Mouse (Mus musculus) neural tube, postnatal 0 days (tissue): ENCODE data around the gene Dmkn. TPM values are rescaled to one million over a fixed set of nuclear protein-coding genes. Genes with fewer than 3 reads are reported as not detected.

Experiments
- polyA plus RNA-seq: library from polyadenylated mRNA; unstranded; fragments of >200 nt; fragmentation: Nextera tagmentation; extraction: Ambion mirVana; gene quantifications from 2 replicates; pipeline ENCODE4 v1.2.1, GENCODE M21; 2015

The Dmkn gene
- 5.9 and 7.8 TPM in 2 replicates for polyA plus RNA-seq

DNA sequence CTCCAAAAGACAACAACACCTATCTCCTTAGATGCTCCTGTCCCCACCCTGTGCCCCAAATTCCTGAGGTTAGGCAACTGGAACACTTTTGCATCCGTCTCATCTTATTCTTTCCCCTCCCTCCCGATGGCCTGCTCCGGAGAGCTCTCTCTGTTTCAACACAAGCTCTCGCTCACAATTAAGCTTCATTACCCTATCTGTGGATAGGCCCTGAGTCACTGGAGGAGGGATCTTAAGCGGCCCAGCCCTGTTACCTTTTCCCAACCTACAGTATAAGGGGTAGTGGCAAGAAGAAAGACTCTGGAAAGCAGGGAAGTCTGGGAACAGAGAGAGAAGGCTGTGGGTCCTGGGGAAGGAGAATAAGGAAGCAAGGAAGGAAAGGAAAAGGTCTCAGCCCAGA is at the start of gene Dmkn:
Gene Dmkn (plus strand): TSS at position 301 of the 400 bp plus-strand sequence.

DNA sequence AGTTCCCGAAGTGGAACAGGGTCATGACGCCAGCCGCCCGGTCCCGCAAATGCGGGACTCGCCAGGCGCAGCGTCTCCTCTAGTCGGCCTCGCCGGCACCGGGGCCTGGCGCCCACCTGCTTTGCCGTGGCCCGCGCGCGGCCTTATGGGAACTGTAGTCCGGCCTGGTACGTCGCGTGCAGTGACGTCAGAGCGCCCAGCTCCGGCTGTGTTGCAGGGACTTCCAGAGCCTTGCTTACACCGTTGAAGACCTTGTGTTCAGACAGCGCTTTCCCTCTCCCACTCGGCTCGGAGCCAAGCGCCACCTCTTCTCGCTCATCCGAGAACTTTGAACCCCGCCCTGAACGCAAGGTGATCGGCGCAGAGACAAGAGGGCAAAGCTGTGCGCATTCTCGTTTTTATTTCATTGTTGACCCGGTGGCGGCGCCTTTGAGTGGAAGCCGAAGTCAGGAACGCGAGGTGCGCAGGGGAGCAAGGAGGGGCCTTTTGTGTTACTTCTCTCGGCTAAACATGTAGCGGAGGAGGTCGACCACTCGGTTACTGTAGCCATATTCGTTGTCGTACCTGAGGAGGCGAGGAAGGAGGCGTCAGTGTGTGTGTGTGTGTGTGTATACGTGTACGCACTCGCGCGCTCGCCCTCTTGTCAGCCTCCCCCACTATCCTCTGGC is 34.0 kb upstream of the Dmkn start, which contains the start of gene Tmem147:
Gene Tmem147 (minus strand): TSS at position 145 of the 668 bp plus-strand sequence.

DNA sequence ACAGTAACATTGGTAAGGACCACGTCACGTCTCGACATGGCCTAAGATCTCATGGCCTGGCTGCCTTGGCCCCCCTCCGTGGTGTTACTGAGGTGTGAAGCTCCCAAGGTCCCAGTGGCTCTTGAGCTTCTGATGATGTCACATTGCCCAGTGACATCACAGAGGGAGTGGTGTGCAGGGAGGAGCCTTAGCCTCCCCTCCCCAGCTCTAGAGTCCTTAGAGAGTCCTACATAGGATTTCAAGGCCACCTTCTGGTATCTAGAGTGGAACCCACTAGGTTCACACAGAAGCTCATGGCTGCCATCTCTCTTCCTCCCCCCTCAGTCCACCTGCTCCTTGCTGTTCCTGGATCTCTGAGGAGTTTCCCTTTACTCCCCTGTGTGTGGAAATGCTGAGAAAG is 19.9 kb upstream of the Dmkn start, which contains the start of gene Gapdhs:
Gene Gapdhs (minus strand): TSS at position 65 of the 400 bp plus-strand sequence.

DNA sequence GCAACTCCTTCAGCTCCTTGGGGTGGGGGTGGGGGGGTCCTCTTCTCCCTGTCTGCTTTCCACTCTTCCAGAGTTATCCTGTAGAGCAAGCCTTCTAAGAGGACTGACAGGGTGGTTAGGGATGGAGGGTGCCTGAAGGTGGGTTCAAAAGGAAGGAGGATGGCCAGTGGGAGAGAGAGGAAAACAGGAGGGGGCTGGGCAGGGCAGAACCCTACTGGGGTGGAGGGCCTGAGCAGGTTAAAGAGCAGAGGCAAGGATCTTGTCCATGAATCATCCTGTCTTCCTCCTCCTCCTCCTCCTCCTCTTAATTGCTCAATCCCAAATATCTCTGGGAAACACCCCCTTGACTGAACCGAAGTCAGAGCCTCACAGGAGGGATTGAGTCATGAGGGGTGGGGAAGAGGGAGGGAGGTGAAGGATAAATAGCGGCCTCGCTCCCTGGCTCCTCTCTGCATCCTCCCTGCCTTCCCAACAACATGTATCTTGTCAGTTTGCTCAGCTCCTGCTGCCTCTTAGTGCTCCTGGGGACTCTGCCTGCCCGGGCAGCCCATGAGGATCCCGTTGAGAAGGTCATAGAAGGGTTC is 12.4 kb upstream of the Dmkn start, which contains the start of gene Sbsn:
Gene Sbsn (plus strand): TSS at position 386 of the 584 bp plus-strand sequence.

DNA sequence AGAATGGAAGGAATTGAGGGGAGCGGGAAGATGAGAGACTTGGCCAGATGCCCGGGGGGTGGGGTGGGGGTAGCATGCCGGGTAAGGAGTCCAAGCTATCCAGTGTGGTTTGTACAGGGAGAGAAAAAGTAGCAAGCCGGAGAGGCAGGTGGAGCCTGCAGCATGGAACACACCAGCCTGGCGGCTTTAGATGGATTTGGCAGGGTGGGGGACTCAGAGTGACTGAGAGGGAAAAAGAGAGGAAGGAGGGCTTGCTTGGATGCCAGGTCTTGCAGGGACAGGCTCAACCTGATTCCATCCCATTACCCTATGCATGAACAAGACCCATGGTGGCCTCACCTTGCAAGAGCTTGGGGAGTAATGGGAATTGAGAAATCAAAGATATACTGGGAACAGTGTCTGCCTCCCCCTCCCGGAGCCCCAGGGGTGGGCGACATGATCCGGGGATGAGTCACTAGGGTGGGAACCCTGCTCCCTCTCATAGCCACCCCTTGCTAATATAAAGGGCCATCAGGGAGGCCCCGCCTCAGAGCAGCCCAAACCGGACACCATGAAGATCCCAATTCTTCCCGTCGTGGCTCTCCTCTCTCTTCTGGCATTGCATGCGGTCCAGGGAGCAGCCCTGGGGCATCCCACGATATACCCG is 23.9 kb downstream of the Dmkn start, which contains the start of gene Krtdap:
Gene Krtdap (plus strand): TSS at position 520 of the 646 bp plus-strand sequence.

DNA sequence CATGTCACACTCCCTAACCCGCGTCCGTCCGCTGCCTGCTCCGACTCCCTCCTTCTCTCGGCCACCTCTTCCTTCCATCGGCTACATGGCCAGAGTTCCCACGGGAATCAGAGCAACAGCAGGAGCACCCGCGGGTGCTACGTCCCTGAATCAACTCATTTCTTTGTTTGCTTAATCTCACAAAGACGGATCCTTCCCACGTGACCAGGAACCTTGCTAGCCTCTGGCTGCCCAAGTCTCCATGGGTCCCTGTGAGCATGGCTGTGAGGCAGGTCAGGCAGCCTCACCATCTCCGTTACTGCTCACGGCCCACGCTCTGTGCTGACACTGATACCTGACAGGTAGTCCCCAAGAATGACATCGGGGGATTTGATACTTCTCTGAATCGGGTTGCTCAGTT is 60.1 kb downstream of the Dmkn start, which contains the start of gene Ffar2:
Gene Ffar2 (minus strand): TSS at position 101 of the 400 bp plus-strand sequence.

Other genes starting within 250 kb of the Dmkn start
- 45.5 and 62.8 TPM in 2 replicates for gene Arhgap33, start 228.7 kb upstream of the Dmkn start, polyA plus RNA-seq
- 19.0 and 20.8 TPM in 2 replicates for gene Hspb6, start 211.6 kb upstream of the Dmkn start, polyA plus RNA-seq
- 3.0 and 4.7 TPM in 2 replicates for gene Proser3, start 211.5 kb upstream of the Dmkn start, polyA plus RNA-seq
- 51.7 and 55.9 TPM in 2 replicates for gene Lin37, start 203.9 kb upstream of the Dmkn start, polyA plus RNA-seq
- gene U2af1l4, start 200.5 kb upstream of the Dmkn start, polyA plus RNA-seq: 102 and 106 TPM in 2 replicates
- gene Gm49396, start 200.4 kb upstream of the Dmkn start, polyA plus RNA-seq: 6.7 and 8.0 TPM in 2 replicates
- 161 and 167 TPM in 2 replicates for gene Psenen, start 200.1 kb upstream of the Dmkn start, polyA plus RNA-seq
- gene Igflr1, start 198.3 kb upstream of the Dmkn start, polyA plus RNA-seq: 1.6 and 4.3 TPM in 2 replicates
- 5.3 and 8.5 TPM in 2 replicates for gene Kmt2b, start 175.0 kb upstream of the Dmkn start, polyA plus RNA-seq
- 0.20 and 0.44 TPM in 2 replicates for gene Zbtb32, start 164.8 kb upstream of the Dmkn start, polyA plus RNA-seq
- 0.31 and 0.53 TPM in 2 replicates for gene Upk1a, start 150.9 kb upstream of the Dmkn start, polyA plus RNA-seq
- gene Cox6b1, start 137.6 kb upstream of the Dmkn start, polyA plus RNA-seq: 1,537 and 1,621 TPM in 2 replicates
- gene Etv2, start 127.9 kb upstream of the Dmkn start, polyA plus RNA-seq: 0.14 TPM in 1 of 2 replicates, not detected in the other
- gene Rbm42, start 113.4 kb upstream of the Dmkn start, polyA plus RNA-seq: 120 and 125 TPM in 2 replicates
- 16.8 and 18.2 TPM in 2 replicates for gene Haus5, start 98.8 kb upstream of the Dmkn start, polyA plus RNA-seq
- gene Pmis2, start 92.2 kb upstream of the Dmkn start, polyA plus RNA-seq: not detected in 2 replicates
- not detected in 2 replicates for gene 2200002J24Rik, start 64.8 kb upstream of the Dmkn start, polyA plus RNA-seq
- gene Atp4a, start 51.5 kb upstream of the Dmkn start, polyA plus RNA-seq: 6.1 and 6.3 TPM in 2 replicates
- 359 and 361 TPM in 2 replicates for gene Tmem147, start 34.2 kb upstream of the Dmkn start, polyA plus RNA-seq
- 0.43 and 0.98 TPM in 2 replicates for gene Gapdhs, start 20.1 kb upstream of the Dmkn start, polyA plus RNA-seq
- gene Sbsn, start 12.3 kb upstream of the Dmkn start, polyA plus RNA-seq: 3.3 and 3.7 TPM in 2 replicates
- gene Krtdap, start 24.1 kb downstream of the Dmkn start, polyA plus RNA-seq: 7.9 and 15.2 TPM in 2 replicates
- 0.37 TPM in 1 of 2 replicates, not detected in the other for gene Ffar2, start 60.0 kb downstream of the Dmkn start, polyA plus RNA-seq
- not detected in 2 replicates for gene Ffar3, start 92.4 kb downstream of the Dmkn start, polyA plus RNA-seq
- not detected in 2 replicates for gene Ffar1, start 97.8 kb downstream of the Dmkn start, polyA plus RNA-seq
- 0.05 TPM in 1 of 2 replicates, not detected in the other for gene Cd22, start 116.6 kb downstream of the Dmkn start, polyA plus RNA-seq
- 19.5 and 38.7 TPM in 2 replicates for gene Mag, start 151.1 kb downstream of the Dmkn start, polyA plus RNA-seq
- not detected in 2 replicates for gene Hamp2, start 160.9 kb downstream of the Dmkn start, polyA plus RNA-seq
- gene Hamp, start 180.3 kb downstream of the Dmkn start, polyA plus RNA-seq: not detected in 2 replicates
- gene Usf2, start 193.0 kb downstream of the Dmkn start, polyA plus RNA-seq: 28.6 and 34.2 TPM in 2 replicates
- 23.1 and 23.9 TPM in 2 replicates for gene Lsr, start 209.7 kb downstream of the Dmkn start, polyA plus RNA-seq
- 0.76 and 1.1 TPM in 2 replicates for gene Fam187b, start 210.0 kb downstream of the Dmkn start, polyA plus RNA-seq